Mouse (Mus musculus) embryonic facial prominence, embryonic 11.5 days (tissue): ENCODE measurements at regions not wholly inside any gene's neighbourhood (a gene's known extent, or its start where the extent isn't known, plus 50 kb on each side); places are given as distances from the start of the nearest gene placed in this dataset.
A peak's percentile ranks its signal among the peaks of the same experiment; 100 is the strongest.

Source experiments
- ATAC-seq: fragments of 200-750 bp; cut with Nextera tagmentation; replicated peaks from 2 replicates; pipeline ENCODE4 v1.8.0; 2017; ENCODE audit warnings: low read depth; ENCODE audit not compliant: insufficient number of reproducible peaks, low FRiP score, low TSS enrichment
- DNase-seq: peaks from one replicate; pipeline ENCODE4 v3.0.0-alpha.2; 2015; ENCODE audit warnings: low spot score
- H3K27ac ChIP-seq: fragments of 300-500 bp; sonication (generic); replicated peaks from 2 replicates; pipeline ENCODE4 v1.5.1; 2014; ENCODE audit warnings: mild to moderate bottlenecking, low read depth, low read length, control low read depth
- H3K27me3 ChIP-seq: fragments of 300-500 bp; sonication (generic); 2 replicates; pipeline ENCODE4 v1.6.1; 2014; ENCODE audit warnings: mild to moderate bottlenecking, low read length, moderate library complexity, mixed read lengths; ENCODE audit not compliant: control insufficient read depth, insufficient read depth
- H3K36me3 ChIP-seq: fragments of 300-500 bp; sonication (generic); replicated peaks from 2 replicates; pipeline ENCODE4 v1.6.1; 2014; ENCODE audit warnings: low read depth, mild to moderate bottlenecking, low read length, moderate library complexity, mixed read lengths; ENCODE audit not compliant: control insufficient read depth, insufficient read depth
- H3K4me1 ChIP-seq: fragments of 300-500 bp; sonication (generic); 2 replicates; pipeline ENCODE4 v1.6.1; 2014; ENCODE audit warnings: low read length, mixed read lengths; ENCODE audit not compliant: control insufficient read depth, insufficient read depth
- H3K4me2 ChIP-seq: fragments of 300-500 bp; sonication (generic); 2 replicates; pipeline ENCODE4 v1.6.1; 2014; ENCODE audit warnings: low read depth, mild to moderate bottlenecking, control low read depth, low read length, moderate library complexity
- H3K4me3 ChIP-seq: fragments of 300-500 bp; sonication (generic); 2 replicates; pipeline ENCODE4 v1.5.1; 2014; ENCODE audit warnings: low read depth, low read length, control low read depth
- H3K9ac ChIP-seq: fragments of 300-500 bp; sonication (generic); replicated peaks from 2 replicates; pipeline ENCODE4 v1.6.1; 2014; ENCODE audit warnings: mild to moderate bottlenecking, control low read depth, low read length
- H3K9me3 ChIP-seq: fragments of 300-500 bp; sonication (generic); replicated peaks from 2 replicates; pipeline ENCODE4 v1.6.1; 2016; ENCODE audit warnings: mild to moderate bottlenecking, low read length, inconsistent platforms, mixed read lengths; ENCODE audit not compliant: control insufficient read depth
- WGBS: fragments of 180-500 bp; shearing (Covaris S2); extraction: QIAGEN DNeasy Blood & Tissue Kit; methylation state at CpG from one replicate; pipeline ENCODE4 v1.1.7; 2014; 5-methylcytosine and 5-hydroxymethylcytosine counted together

GRCm38 (mm10) chr14:114074011-114074410 lies 759.6 kb downstream of the Tpm3-rs7 start:
- no peak for DNase-seq
- Histone ChIP-seq H3K27ac (no peak overlapping the region), H3K36me3 (no peaks in the 10 kb centered on the region), H3K4me3 (no peak overlapping the region), H3K4me1 (no peaks in the 10 kb centered on the region), H3K9ac (no peak overlapping the region), H3K27me3 (no peaks in the 10 kb centered on the region), H3K4me2 (no peak overlapping the region), H3K9me3 (no peaks in the 10 kb centered on the region)
- ATAC-seq = no peak
- WGBS = 87% methylated on average over 4 of the region's 4 CpGs

- 74% methylated on average over 8 of the region's 8 CpGs for WGBS
- DNase-seq (no peak), ATAC-seq (no peak)
- no peak overlapping the region for H3K4me2 ChIP-seq
- H3K4me3 ChIP-seq = no peak overlapping the region
- H3K36me3 ChIP-seq = no peaks in the 10 kb centered on the region
- H3K27ac ChIP-seq = no peak overlapping the region
- no peaks in the 10 kb centered on the region for H3K9me3 ChIP-seq
- no peaks in the 10 kb centered on the region for H3K4me1 ChIP-seq
- no peaks in the 10 kb centered on the region for H3K27me3 ChIP-seq
- H3K9ac ChIP-seq = no peak overlapping the region
These were observed 792.4 kb downstream of the Tpm3-rs7 start for GRCm38 (mm10) chr14:114106786-114107185.

GRCm38 (mm10) chr14:114128491-114128890 lies 814.1 kb downstream of the Tpm3-rs7 start:
- Histone ChIP-seq H3K9me3 (no peaks in the 10 kb centered on the region), H3K4me2 (no peak overlapping the region), H3K27me3 (no peaks in the 10 kb centered on the region), H3K4me3 (no peak overlapping the region), H3K9ac (no peak overlapping the region), H3K4me1 (no peaks in the 10 kb centered on the region), H3K36me3 (no peaks in the 10 kb centered on the region), H3K27ac (no peak overlapping the region)
- DNase-seq (no peak), ATAC-seq (no peak)
- 90% methylated on average over 2 of the region's 2 CpGs for WGBS

GRCm38 (mm10) chr14:114166005-114166404 lies 851.6 kb downstream of the Tpm3-rs7 start:
- Histone ChIP-seq H3K4me1 (no peaks in the 10 kb centered on the region), H3K9me3 (no peaks in the 10 kb centered on the region), H3K4me2 (no peak overlapping the region), H3K9ac (no peak overlapping the region), H3K27me3 (no peaks in the 10 kb centered on the region), H3K27ac (no peak overlapping the region), H3K4me3 (no peak overlapping the region), H3K36me3 (no peaks in the 10 kb centered on the region)
- ATAC-seq = no peak
- no peak for DNase-seq
- WGBS = 79% methylated on average over 4 of the region's 4 CpGs

GRCm38 (mm10) chr14:114215609-114216008 lies 876.4 kb upstream of the Gpc5 start:
- Histone ChIP-seq H3K4me2 (no peak overlapping the region), H3K9me3 (no peaks in the 10 kb centered on the region), H3K4me1 (no peaks in the 10 kb centered on the region), H3K27ac (no peak overlapping the region), H3K36me3 (no peaks in the 10 kb centered on the region), H3K4me3 (no peak overlapping the region), H3K27me3 (no peaks in the 10 kb centered on the region), H3K9ac (no peak overlapping the region)
- DNase-seq (no peak), ATAC-seq (no peak)
- 90% methylated on average over 5 of the region's 5 CpGs for WGBS

- Histone ChIP-seq H3K9ac (no peak overlapping the region), H3K36me3 (no peaks in the 10 kb centered on the region), H3K4me1 (no peaks in the 10 kb centered on the region), H3K27ac (no peak overlapping the region), H3K4me2 (no peak overlapping the region), H3K9me3 (no peaks in the 10 kb centered on the region), H3K27me3 (no peaks in the 10 kb centered on the region), H3K4me3 (no peak overlapping the region)
- 55% methylated on average over 1 of the region's 1 CpGs for WGBS
- ATAC-seq (0 out of 2 replicates have a peak, but pooled peaks have one; percentile 23), DNase-seq (peak; percentile 25)
These were observed 871.1 kb upstream of the Gpc5 start for GRCm38 (mm10) chr14:114220868-114221267.

- no peak overlapping the region for H3K27ac ChIP-seq
- H3K36me3 ChIP-seq = no peaks in the 10 kb centered on the region
- no peaks in the 10 kb centered on the region for H3K27me3 ChIP-seq
- no peak overlapping the region for H3K4me3 ChIP-seq
- H3K4me2 ChIP-seq = no peak overlapping the region
- ATAC-seq (no peak), DNase-seq (no peak)
- WGBS = 89% methylated on average over 2 of the region's 2 CpGs
- no peaks in the 10 kb centered on the region for H3K9me3 ChIP-seq
- no peaks in the 10 kb centered on the region for H3K4me1 ChIP-seq
- no peak overlapping the region for H3K9ac ChIP-seq
These were observed 861.3 kb upstream of the Gpc5 start for GRCm38 (mm10) chr14:114230711-114231110.

- Histone ChIP-seq H3K36me3 (no peaks in the 10 kb centered on the region), H3K27ac (no peak overlapping the region), H3K4me3 (no peak overlapping the region), H3K4me1 (no peaks in the 10 kb centered on the region), H3K27me3 (no peaks in the 10 kb centered on the region), H3K4me2 (no peak overlapping the region), H3K9me3 (no peaks in the 10 kb centered on the region), H3K9ac (no peak overlapping the region)
- ATAC-seq (no peak), DNase-seq (no peak)
- WGBS = 88% methylated on average over 2 of the region's 2 CpGs
These were observed 837.0 kb upstream of the Gpc5 start for GRCm38 (mm10) chr14:114255037-114255436.
